Comparison of ENCODE assay signal across 8 mouse cellular contexts in genomic region chr6:116264018-116264651, GRCm38 (mm10). TPM values are rescaled to one million over a fixed set of nuclear protein-coding genes. Genes with fewer than 3 reads are reported as not detected.
DNase-seq lines count a peak whose midpoint lies in the region; ATAC-seq lines count a peak whose summit lies in the region.

Zfand4 (plus strand) TSS chr6:116264222.

- intact Hi-C loops in gastrocnemius, postnatal 14 days (cut with DNase I; ENCODE audit: low total_unique reads): loop anchor here (10.0 kb wide), 1 partner anchor 161 kb away; no protein-coding TSS in a partner anchor
- intact Hi-C loops in left cerebral cortex, postnatal 14 days (cut with DNase I): loop anchor here (5.0 kb wide), 1 partner anchor 158 kb away; no protein-coding TSS in a partner anchor

- H3K4me3 ChIP-seq in intestine, embryonic 14.5 days (ENCODE audit: low read depth, low read length): peak within 1 kb of the TSS; percentile 50

- peaks cover 34% of the 10 kb centered on the region; the same call in 1 of the 2 replicates for H3K36me3 ChIP-seq in intestine, embryonic 14.5 days (ENCODE audit: control insufficient read depth, insufficient read depth, low read length)

- ATAC-seq in intestine, embryonic 14.5 days (replicated peaks; ENCODE audit: low FRiP score, low TSS enrichment, low read depth): peak; percentile 97

- DNase-seq in adipocyte (ENCODE audit: low spot score): peak; percentile 89
- DNase-seq in embryo, embryonic 10 days (ENCODE audit: low spot score): peak; percentile 97
- DNase-seq in gastrocnemius, postnatal 14 days: peak; percentile 93
- peak; percentile 97 for DNase-seq in intestine, embryonic 14.5 days (ENCODE audit: low spot score)
- DNase-seq in left cerebral cortex, postnatal 14 days (ENCODE audit: low spot score in 2 of 2): peak; percentile 89 to 93
- DNase-seq in mesoderm, embryonic 11.5 days (ENCODE audit: low read depth, low spot score): peak; percentile 95
- peak; percentile 79 to 84 for DNase-seq in right cerebral cortex, postnatal 36 days (ENCODE audit: low spot score in 2 of 2)
- DNase-seq in yolk sac, embryonic 10.5 days (ENCODE audit: low spot score): peak; percentile 94

- no peaks in the 10 kb centered on the region for H3K27me3 ChIP-seq in intestine, embryonic 14.5 days (replicated peaks; ENCODE audit: control insufficient read depth, insufficient read depth, low read length)

- under 1% methylated on average over 50 of the region's 67 CpGs for WGBS in intestine, embryonic 14.5 days

- H3K27ac ChIP-seq in intestine, embryonic 14.5 days (ENCODE audit: low read depth): peak within 1 kb of the TSS; percentile 51

- no peaks in the 10 kb centered on the region for H3K9me3 ChIP-seq in intestine, embryonic 14.5 days (ENCODE audit: control insufficient read depth, low read length)

- H3K9ac ChIP-seq in intestine, embryonic 14.5 days (ENCODE audit: low read length): peak within 1 kb of the TSS; percentile 65

- H3K4me1 ChIP-seq in intestine, embryonic 14.5 days (replicated peaks; ENCODE audit: control insufficient read depth, insufficient read depth, low read length): no peaks in the 10 kb centered on the region; the same call in 1 of the 2 replicates

- H3K4me2 ChIP-seq in intestine, embryonic 14.5 days (ENCODE audit: low read length): peak within 1 kb of the TSS; percentile 70

RNA-seq across cellular contexts. Expression of gene Zfand4, which starts in this region (rescaled TPM):
- total RNA-seq in gastrocnemius, postnatal 14 days (2021): 1 to 10 TPM in 1 of 2 experiments, under 1 TPM in 1; 0.97 to 1.3 TPM
- polyA plus RNA-seq in intestine, embryonic 14.5 days (2014; fragmentation: Nextera tagmentation; extraction: Ambion mirVana): 4.8 and 5.4 TPM in 2 replicates
- total RNA-seq in left cerebral cortex, postnatal 14 days (2021): 1 to 10 TPM; 6.4 to 8.2 TPM

Comparison
In these comparisons a context has a peak if more than half of its experiments do, and no peak if none do; other contexts are left out.
1. Peak in every context shown above with its lines: DNase-seq, ATAC-seq, H3K4me3 ChIP-seq and H3K27ac ChIP-seq.